Mouse (Mus musculus) 3T3-L1 (cell line): ENCODE results near the gene Olfr1020.

Experiments used
- DNase-seq: peaks from one replicate; pipeline ENCODE4 v3.0.0-alpha.2; 2015; ENCODE audit warnings: low read depth, low spot score

Gene Olfr1020

GRCm38 (mm10) chr2:85846730-85847129 is at the start of gene Olfr1020:
Gene Olfr1020 (plus strand): TSS chr2:85847030.
- DNase-seq: no peak

GRCm38 (mm10) chr2:85802444-85802843 is 44.4 kb upstream of the Olfr1020 start, which contains the start of gene Olfr1016:
Gene Olfr1016 (minus strand): TSS chr2:85802544.
- no peak for DNase-seq

GRCm38 (mm10) chr2:85804501-85804900 is 42.3 kb upstream of the Olfr1020 start:
- DNase-seq: peak; percentile 54

GRCm38 (mm10) chr2:85818179-85818578 is 28.7 kb upstream of the Olfr1020 start, which contains the start of gene Olfr1018:
Gene Olfr1018 (plus strand): TSS chr2:85818479.
- no peak for DNase-seq

GRCm38 (mm10) chr2:85845383-85845782 is 1.4 kb upstream of the Olfr1020 start, which contains the start of gene Olfr1019:
Gene Olfr1019 (minus strand): TSS chr2:85845483.
- DNase-seq: no peak

GRCm38 (mm10) chr2:85868294-85868693 is 21.5 kb downstream of the Olfr1020 start, which contains the start of gene Olfr1022:
Gene Olfr1022 (plus strand): TSS chr2:85868594.
- DNase-seq: no peak

- no peak for DNase-seq
Measured at GRCm38 (mm10) chr2:85885340-85885739, 38.5 kb downstream of the Olfr1020 start, which contains the start of gene Olfr1023. Gene Olfr1023 (plus strand): TSS chr2:85885640.
